Mouse (Mus musculus): ENCODE measurements around the gene Brms1l. TPM values are rescaled to one million over a fixed set of nuclear protein-coding genes. Genes with fewer than 3 reads are reported as not detected.

Gene Brms1l
- polyA plus RNA-seq, 1 experiment from 2014 or later = 34.0 TPM

DNA sequence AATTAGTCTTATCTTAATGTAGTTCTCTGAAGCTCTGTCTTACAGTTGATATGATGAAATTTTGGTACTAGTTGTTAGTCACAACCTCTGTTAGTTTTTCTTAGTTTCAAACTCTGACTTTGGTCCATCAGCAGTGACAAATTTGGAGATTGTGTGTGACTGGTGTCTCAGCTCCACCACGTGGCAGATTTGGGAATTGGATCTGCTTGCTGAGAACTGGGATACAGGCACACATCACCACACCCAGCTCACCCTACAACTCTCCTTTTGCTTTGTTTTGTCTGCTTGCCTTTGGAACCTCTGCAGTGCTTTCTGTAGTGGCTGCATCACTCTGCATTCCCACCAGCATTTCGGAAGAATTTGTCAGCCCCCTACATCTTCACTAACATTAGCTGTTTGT lies 5.0 kb upstream of the Brms1l start:
- no peak for ATAC-seq (ENCODE audit: insufficient read depth, low FRiP score, low read depth)
- no peak overlapping the region for H3K4me2 ChIP-seq
- 20% methylated on average over 2 of the region's 2 CpGs for WGBS
- no peaks in the 10 kb centered on the region for H3K27me3 ChIP-seq (replicated peaks)
- H3K4me1 ChIP-seq = no peaks in the 10 kb centered on the region
- no peak overlapping the region for H3K9ac ChIP-seq
- H3K4me3 ChIP-seq (replicated peaks) = no peak overlapping the region
- no peak overlapping the region for H3K27ac ChIP-seq
- H3K36me3 ChIP-seq = no peaks in the 10 kb centered on the region
- no peaks in the 10 kb centered on the region for H3K9me3 ChIP-seq

DNA sequence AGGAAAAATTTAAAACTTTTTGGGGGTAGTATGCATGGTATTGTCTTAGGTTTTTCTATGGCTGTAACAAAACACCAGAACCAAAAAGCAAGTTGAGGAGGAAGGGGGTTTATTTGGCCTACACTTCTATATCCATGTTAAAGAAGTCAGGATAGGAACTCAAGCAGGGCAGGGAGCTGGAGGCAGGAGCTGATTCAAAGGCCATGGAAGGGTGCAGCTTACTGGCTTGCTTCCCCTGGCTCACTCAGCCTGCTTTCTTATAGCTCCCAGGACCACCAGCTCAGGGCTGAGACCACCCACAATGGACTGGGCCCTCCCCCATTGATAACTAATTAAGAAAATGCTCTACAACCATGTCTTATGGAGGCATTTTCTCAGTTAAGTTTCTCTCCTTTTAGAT lies 3.2 kb upstream of the Brms1l start:
- ATAC-seq (ENCODE audit: insufficient read depth, low FRiP score, low read depth) = no peak
- Histone ChIP-seq H3K4me2 (no peak overlapping the region), H3K9ac (no peak overlapping the region), H3K4me3 (replicated peaks) (no peak overlapping the region), H3K27me3 (replicated peaks) (no peaks in the 10 kb centered on the region), H3K4me1 (no peaks in the 10 kb centered on the region), H3K36me3 (no peaks in the 10 kb centered on the region), H3K27ac (no peak overlapping the region), H3K9me3 (no peaks in the 10 kb centered on the region)

DNA sequence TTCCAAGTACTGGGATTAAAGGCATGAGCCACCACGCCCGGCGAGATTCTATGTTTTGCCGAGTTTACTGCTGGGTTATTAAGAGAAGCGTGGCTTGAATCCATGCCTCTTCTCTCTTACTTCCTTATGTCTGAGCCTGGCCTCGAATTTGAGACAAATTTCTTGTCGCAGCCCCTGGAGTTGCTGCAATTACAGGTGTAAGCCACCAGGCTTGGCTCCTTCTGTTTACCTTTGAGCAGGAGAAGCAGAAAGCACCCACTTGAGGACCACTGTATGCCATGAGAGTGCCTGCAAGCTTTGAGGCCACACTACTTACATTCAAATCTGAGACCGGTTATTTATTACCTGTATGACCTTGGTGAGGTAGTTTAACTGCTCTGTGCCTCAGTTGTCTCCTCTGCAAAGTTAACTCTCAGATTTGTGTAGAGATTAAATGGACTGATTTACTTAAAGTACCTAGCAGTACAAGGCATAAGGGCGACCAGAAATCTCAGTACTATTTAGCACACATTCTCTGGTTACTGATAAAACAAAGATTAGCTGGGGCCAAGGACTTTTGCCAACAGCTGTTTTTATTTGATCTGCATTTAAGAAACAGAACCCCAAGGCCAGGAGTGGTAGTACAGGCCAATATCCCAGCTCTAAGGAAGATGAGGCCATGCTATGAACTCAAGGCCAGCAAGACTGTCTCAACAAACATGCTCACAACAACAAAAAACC lies 2.1 kb upstream of the Brms1l start:
- Histone ChIP-seq H3K4me2 (no peak overlapping the region), H3K4me3 (replicated peaks) (no peak overlapping the region), H3K9ac (no peak overlapping the region), H3K36me3 (no peaks in the 10 kb centered on the region), H3K27me3 (replicated peaks) (no peaks in the 10 kb centered on the region), H3K27ac (no peak overlapping the region), H3K9me3 (no peaks in the 10 kb centered on the region), H3K4me1 (no peaks in the 10 kb centered on the region)
- WGBS = 63% methylated on average over 9 of the region's 9 CpGs
- no peak for ATAC-seq (ENCODE audit: insufficient read depth, low FRiP score, low read depth)

- 84% methylated on average over 8 of the region's 8 CpGs for WGBS
Observed at GRCm38 (mm10) chr12:55834891-55835290, 1.2 kb upstream of the Brms1l start.

DNA sequence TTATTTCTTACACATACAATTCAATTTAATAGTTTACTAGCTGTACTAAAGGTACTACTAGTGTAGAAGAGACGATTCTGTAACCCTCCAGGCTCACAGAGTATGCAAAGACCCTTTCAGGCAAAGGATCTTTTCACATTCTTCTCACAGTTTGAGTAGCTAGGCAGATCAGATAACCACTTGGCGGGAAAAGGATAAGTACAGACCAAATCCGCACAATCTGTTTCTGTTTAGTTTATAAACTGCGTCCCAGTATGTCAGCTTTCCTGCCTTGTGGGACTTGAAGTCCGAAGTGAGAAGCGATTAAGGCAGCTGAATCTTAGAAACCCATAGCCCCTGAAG lies 296 bp upstream of the Brms1l start:
- H3K27me3 ChIP-seq (replicated peaks) = no peaks in the 10 kb centered on the region
- H3K9me3 ChIP-seq = no peaks in the 10 kb centered on the region
- H3K36me3 ChIP-seq = no peaks in the 10 kb centered on the region
- peak overlapping the region; percentile 49 for H3K4me2 ChIP-seq
- 0% methylated on average over 6 of the region's 6 CpGs for WGBS
- ATAC-seq (ENCODE audit: insufficient read depth, low FRiP score, low read depth) = no peak
- H3K27ac ChIP-seq = peak overlapping the region; percentile 75
- no peak overlapping the region for H3K9ac ChIP-seq
- H3K4me1 ChIP-seq = no peaks in the 10 kb centered on the region
- peak overlapping the region; percentile 82 for H3K4me3 ChIP-seq (replicated peaks)

More at GRCm38 (mm10) chr12:55834891-55835290, 1.2 kb upstream of the Brms1l start:
- Histone ChIP-seq H3K9ac (no peak overlapping the region), H3K27ac (no peak overlapping the region), H3K36me3 (no peaks in the 10 kb centered on the region), H3K27me3 (replicated peaks) (no peaks in the 10 kb centered on the region), H3K4me2 (no peak overlapping the region), H3K9me3 (no peaks in the 10 kb centered on the region), H3K4me3 (replicated peaks) (no peak overlapping the region), H3K4me1 (no peaks in the 10 kb centered on the region)
- ATAC-seq (ENCODE audit: insufficient read depth, low FRiP score, low read depth) = no peak

DNA sequence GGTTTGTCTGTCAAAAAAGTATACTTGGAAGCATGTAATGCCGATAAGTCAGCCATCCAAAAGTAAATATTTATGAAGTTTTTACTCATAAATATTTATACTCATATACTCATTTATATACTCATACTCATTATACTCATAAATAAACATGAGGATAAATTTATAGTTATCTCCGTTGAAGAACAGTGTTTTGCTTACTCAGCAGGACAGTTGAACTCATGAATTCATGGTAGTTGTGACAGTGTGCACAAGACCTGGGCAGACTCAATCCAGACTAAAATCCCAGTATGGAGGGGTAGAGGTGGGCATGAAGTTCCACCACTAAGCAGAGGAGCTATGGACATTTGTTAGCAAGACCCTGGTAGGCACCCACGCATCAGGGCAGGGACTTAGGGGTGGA lies 1.4 kb downstream of the Brms1l start:
- no peaks in the 10 kb centered on the region for H3K27me3 ChIP-seq (replicated peaks)
- H3K4me1 ChIP-seq = no peaks in the 10 kb centered on the region
- H3K27ac ChIP-seq = no peak overlapping the region
- H3K4me2 ChIP-seq = peak overlapping the region; percentile 57
- WGBS = 56% methylated on average over 3 of the region's 3 CpGs
- H3K9me3 ChIP-seq = no peaks in the 10 kb centered on the region
- H3K4me3 ChIP-seq (replicated peaks) = peak overlapping the region; percentile 82; the same call in 1 of the 2 replicates
- H3K36me3 ChIP-seq = no peaks in the 10 kb centered on the region
- no peak for ATAC-seq (ENCODE audit: insufficient read depth, low FRiP score, low read depth)
- no peak overlapping the region for H3K9ac ChIP-seq

DNA sequence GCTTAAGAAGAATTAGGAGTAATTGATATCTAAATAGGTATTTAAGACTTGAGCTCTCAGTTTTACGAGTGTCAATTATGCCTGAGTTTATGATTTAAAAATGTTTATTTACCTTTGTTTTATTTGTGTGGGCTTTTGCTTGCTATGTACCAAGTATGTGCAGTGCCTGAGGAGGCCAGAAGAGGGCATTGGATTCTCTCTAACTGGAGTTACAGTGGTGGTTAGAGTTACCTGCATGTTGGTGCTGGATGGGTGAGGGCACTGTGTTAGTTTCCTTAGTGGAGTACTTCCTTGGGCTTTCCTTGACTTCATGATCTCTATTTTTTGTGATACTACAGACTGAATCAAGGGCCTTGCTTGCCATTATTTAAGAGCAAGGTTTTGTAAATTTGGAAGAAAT lies 10.6 kb downstream of the Brms1l start:
- no peak overlapping the region for H3K27ac ChIP-seq
- H3K36me3 ChIP-seq = peaks cover 15% of the 10 kb centered on the region
- H3K4me3 ChIP-seq (replicated peaks) = no peak overlapping the region
- no peaks in the 10 kb centered on the region for H3K27me3 ChIP-seq (replicated peaks)
- no peak for ATAC-seq (ENCODE audit: insufficient read depth, low FRiP score, low read depth)
- no peaks in the 10 kb centered on the region for H3K4me1 ChIP-seq
- no peaks in the 10 kb centered on the region for H3K9me3 ChIP-seq
- no peak overlapping the region for H3K9ac ChIP-seq
- no peak overlapping the region for H3K4me2 ChIP-seq
- WGBS = 74% methylated on average over 1 of the region's 1 CpGs

- Histone ChIP-seq H3K27ac (no peak overlapping the region), H3K4me3 (replicated peaks) (no peak overlapping the region), H3K4me1 (no peaks in the 10 kb centered on the region), H3K4me2 (no peak overlapping the region), H3K9me3 (no peaks in the 10 kb centered on the region), H3K9ac (no peak overlapping the region), H3K27me3 (replicated peaks) (no peaks in the 10 kb centered on the region), H3K36me3 (peaks cover 15% of the 10 kb centered on the region)
- no peak for ATAC-seq (ENCODE audit: insufficient read depth, low FRiP score, low read depth)
- WGBS = 98% methylated on average over 4 of the region's 4 CpGs
Observed at GRCm38 (mm10) chr12:55847851-55848250, 11.7 kb downstream of the Brms1l start.

DNA sequence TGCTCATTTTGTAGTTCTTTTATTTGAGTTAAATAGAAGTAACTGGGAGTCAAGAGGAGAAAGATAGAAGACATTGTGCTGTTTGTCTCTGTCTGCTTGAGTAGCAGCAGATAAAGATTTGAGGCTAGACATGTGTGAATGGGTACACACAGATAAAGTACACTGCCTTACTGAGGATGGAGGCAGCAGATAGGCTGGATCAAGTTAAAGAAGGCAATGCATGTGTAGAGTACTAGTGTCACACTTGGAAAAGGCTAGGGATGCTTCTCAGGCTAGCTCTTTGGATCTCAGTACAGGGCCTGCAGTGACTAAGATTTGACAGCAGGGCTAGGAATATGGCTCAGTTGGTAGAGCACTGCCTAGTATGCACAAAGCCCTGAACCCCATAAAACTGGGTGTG lies 14.5 kb downstream of the Brms1l start:
- ATAC-seq (ENCODE audit: insufficient read depth, low FRiP score, low read depth) = 0 out of 2 replicates have a peak, but pooled peaks have one; percentile 35
- Histone ChIP-seq H3K36me3 (peaks cover 18% of the 10 kb centered on the region), H3K9ac (no peak overlapping the region), H3K9me3 (no peaks in the 10 kb centered on the region), H3K27ac (no peak overlapping the region), H3K4me2 (no peak overlapping the region), H3K27me3 (replicated peaks) (no peaks in the 10 kb centered on the region), H3K4me1 (no peaks in the 10 kb centered on the region), H3K4me3 (replicated peaks) (no peak overlapping the region)

- H3K9me3 ChIP-seq = no peaks in the 10 kb centered on the region
- 90% methylated on average over 17 of the region's 17 CpGs for WGBS
- H3K9ac ChIP-seq = no peak overlapping the region
- no peak overlapping the region for H3K4me3 ChIP-seq (replicated peaks)
- no peaks in the 10 kb centered on the region for H3K27me3 ChIP-seq (replicated peaks)
- ATAC-seq (ENCODE audit: insufficient read depth, low FRiP score, low read depth) = no peak
- H3K4me2 ChIP-seq = no peak overlapping the region
- H3K27ac ChIP-seq = no peak overlapping the region
- H3K36me3 ChIP-seq = peaks cover 33% of the 10 kb centered on the region
- no peaks in the 10 kb centered on the region for H3K4me1 ChIP-seq
Observed at GRCm38 (mm10) chr12:55859409-55860349, 23.6 kb downstream of the Brms1l start.

GRCm38 (mm10) chr12:55860631-55861030 lies 24.5 kb downstream of the Brms1l start:
- Histone ChIP-seq H3K9me3 (no peaks in the 10 kb centered on the region), H3K27me3 (replicated peaks) (no peaks in the 10 kb centered on the region), H3K4me1 (no peaks in the 10 kb centered on the region), H3K36me3 (peaks cover 25% of the 10 kb centered on the region), H3K4me2 (no peak overlapping the region), H3K27ac (no peak overlapping the region), H3K4me3 (replicated peaks) (no peak overlapping the region), H3K9ac (no peak overlapping the region)
- 87% methylated on average over 7 of the region's 7 CpGs for WGBS
- ATAC-seq (ENCODE audit: insufficient read depth, low FRiP score, low read depth) = no peak

GRCm38 (mm10) chr12:55867738-55868137 lies 31.6 kb downstream of the Brms1l start:
- Histone ChIP-seq H3K36me3 (peaks cover 36% of the 10 kb centered on the region), H3K4me2 (no peak overlapping the region), H3K4me3 (replicated peaks) (no peak overlapping the region), H3K27ac (no peak overlapping the region), H3K27me3 (replicated peaks) (no peaks in the 10 kb centered on the region), H3K9ac (no peak overlapping the region), H3K4me1 (no peaks in the 10 kb centered on the region), H3K9me3 (no peaks in the 10 kb centered on the region)
- ATAC-seq (ENCODE audit: insufficient read depth, low FRiP score, low read depth) = no peak
- 85% methylated on average over 4 of the region's 4 CpGs for WGBS
